Mouse (Mus musculus) midbrain, embryonic 11.5 days (tissue): ENCODE measurements around the gene Tbc1d14. TPM values are rescaled to one million over a fixed set of nuclear protein-coding genes. Genes with fewer than 3 reads are reported as not detected.

Experiments
- ATAC-seq: fragments of 200-750 bp; cut with Nextera tagmentation; 2 replicates; pipeline ENCODE4 v1.8.0; 2017; ENCODE audit warnings: moderate TSS enrichment, moderate library complexity; ENCODE audit not compliant: low FRiP score
- DNase-seq: peaks from one replicate; pipeline ENCODE4 v3.0.0; 2015; ENCODE audit warnings: low spot score; ENCODE audit errors: missing footprints
- H3K27ac ChIP-seq: fragments of 300-500 bp; sonication (generic); 2 replicates; pipeline ENCODE4 v1.5.1; 2014; ENCODE audit warnings: low read depth, low read length
- H3K27me3 ChIP-seq: fragments of 300-500 bp; sonication (generic); 2 replicates; pipeline ENCODE4 v1.6.1; 2014; ENCODE audit warnings: mild to moderate bottlenecking, low read length, moderate library complexity, mixed read lengths; ENCODE audit not compliant: control insufficient read depth, insufficient read depth
- H3K36me3 ChIP-seq: fragments of 300-500 bp; sonication (generic); 2 replicates; pipeline ENCODE4 v1.6.1; 2014; ENCODE audit warnings: mild to moderate bottlenecking, low read length, moderate library complexity, mixed read lengths; ENCODE audit not compliant: control insufficient read depth, insufficient read depth
- H3K4me1 ChIP-seq: fragments of 300-500 bp; sonication (generic); 2 replicates; pipeline ENCODE4 v1.6.1; 2014; ENCODE audit warnings: low read length; ENCODE audit not compliant: control insufficient read depth, insufficient read depth
- H3K4me2 ChIP-seq: fragments of 300-500 bp; sonication (generic); 2 replicates; pipeline ENCODE4 v1.6.1; 2014; ENCODE audit warnings: mild to moderate bottlenecking, moderate library complexity
- H3K4me3 ChIP-seq: fragments of 300-500 bp; sonication (generic); 2 replicates; pipeline ENCODE4 v1.5.1; 2014; ENCODE audit warnings: low read depth, low read length
- H3K9ac ChIP-seq: fragments of 300-500 bp; sonication (generic); 2 replicates; pipeline ENCODE4 v1.6.1; 2014; ENCODE audit warnings: low read length
- H3K9me3 ChIP-seq: fragments of 300-500 bp; sonication (generic); 2 replicates; pipeline ENCODE4 v1.6.1; 2016; ENCODE audit warnings: low read length; ENCODE audit not compliant: control insufficient read depth
- WGBS: fragments of 180-500 bp; shearing (Covaris S2); extraction: QIAGEN DNeasy Blood & Tissue Kit; methylation state at CpG from one replicate; pipeline ENCODE4 v1.1.7; 2014; 5-methylcytosine and 5-hydroxymethylcytosine counted together
- polyA plus RNA-seq: library from polyadenylated mRNA; unstranded; fragments of >200 nt; fragmentation: Nextera tagmentation; extraction: Ambion mirVana; gene quantifications from 2 replicates; pipeline ENCODE4 v1.2.1, GENCODE M21; 2014

Gene Tbc1d14
- polyA plus RNA-seq = 41.2 TPM in 2 replicates

DNA sequence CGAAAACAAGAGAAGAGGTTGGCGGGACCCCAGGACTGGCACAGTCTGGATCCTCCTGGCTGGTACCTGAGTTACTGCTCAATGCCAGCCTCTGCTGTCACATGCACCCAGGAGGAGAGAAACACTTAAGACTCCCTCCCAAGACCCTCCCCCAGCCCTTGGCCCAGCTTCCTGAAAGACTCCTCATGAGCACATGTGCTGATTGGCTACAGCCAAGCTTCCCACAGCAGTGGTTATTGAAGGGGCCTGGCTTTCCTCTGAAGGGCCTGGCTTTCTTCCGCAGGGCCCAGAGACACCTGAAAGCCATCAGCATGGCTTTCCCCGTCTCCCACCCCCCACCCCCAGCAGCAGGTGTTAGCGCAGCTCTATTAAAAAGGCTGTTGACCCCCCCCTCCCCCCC lies at the start of gene Tbc1d14:
Tbc1d14 (minus strand) TSS at position 101 of the 400 bp plus-strand sequence.
- no peak within 1 kb of the TSS for H3K4me2 ChIP-seq
- no peak within 1 kb of the TSS for H3K27ac ChIP-seq
- no peaks in the 10 kb centered on the region for H3K36me3 ChIP-seq
- H3K9me3 ChIP-seq = no peaks in the 10 kb centered on the region
- ATAC-seq (no peak), DNase-seq (peak; percentile 77)
- no peak within 1 kb of the TSS for H3K9ac ChIP-seq
- H3K4me1 ChIP-seq = no peaks in the 10 kb centered on the region
- H3K4me3 ChIP-seq = no peak within 1 kb of the TSS
- no peaks in the 10 kb centered on the region for H3K27me3 ChIP-seq
- 86% methylated on average over 5 of the region's 5 CpGs for WGBS

DNA sequence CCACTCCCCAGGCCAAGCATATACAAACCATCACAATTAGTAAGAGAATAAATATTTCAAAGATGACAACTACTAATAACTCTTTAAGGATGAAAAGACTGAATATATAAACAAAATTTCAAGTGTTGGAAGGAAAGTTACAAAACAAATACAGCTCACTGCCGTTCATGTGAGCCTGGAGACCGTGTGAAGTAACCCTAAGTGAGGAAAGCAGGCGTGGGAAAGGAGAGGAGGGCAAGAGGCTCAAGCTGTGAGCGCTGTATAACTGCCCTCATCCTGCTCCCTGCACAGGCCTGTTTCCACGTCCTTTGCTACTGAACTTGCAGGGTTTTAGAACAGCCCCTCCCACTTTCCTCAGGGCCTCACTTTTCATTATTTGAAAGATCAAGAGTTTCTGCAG lies 32.5 kb upstream of the Tbc1d14 start:
- DNase-seq = peak; percentile 59
- H3K9me3 ChIP-seq = no peaks in the 10 kb centered on the region
- no peak overlapping the region for H3K27ac ChIP-seq
- no peak for ATAC-seq
- no peak overlapping the region for H3K9ac ChIP-seq
- H3K4me1 ChIP-seq = no peaks in the 10 kb centered on the region
- H3K36me3 ChIP-seq = peaks cover 3% of the 10 kb centered on the region; the same call in 1 of the 2 replicates
- H3K4me3 ChIP-seq = no peak overlapping the region
- 87% methylated on average over 5 of the region's 5 CpGs for WGBS
- no peaks in the 10 kb centered on the region for H3K27me3 ChIP-seq
- no peak overlapping the region for H3K4me2 ChIP-seq

- peaks cover 3% of the 10 kb centered on the region; the same call in 1 of the 2 replicates for H3K36me3 ChIP-seq
- WGBS = 93% methylated on average over 5 of the region's 5 CpGs
- DNase-seq (peak; percentile 23), ATAC-seq (no peak)
- no peak overlapping the region for H3K4me2 ChIP-seq
- H3K4me1 ChIP-seq = no peaks in the 10 kb centered on the region
- no peak overlapping the region for H3K9ac ChIP-seq
- no peaks in the 10 kb centered on the region for H3K9me3 ChIP-seq
- no peak overlapping the region for H3K4me3 ChIP-seq
- no peak overlapping the region for H3K27ac ChIP-seq
- H3K27me3 ChIP-seq = no peaks in the 10 kb centered on the region
These were observed 30.6 kb upstream of the Tbc1d14 start for GRCm38 (mm10) chr5:36623670-36624069.

- Histone ChIP-seq H3K4me2 (no peak overlapping the region), H3K4me1 (no peaks in the 10 kb centered on the region), H3K9ac (no peak overlapping the region), H3K36me3 (peaks cover 10% of the 10 kb centered on the region; the same call in 1 of the 2 replicates), H3K9me3 (no peaks in the 10 kb centered on the region), H3K27ac (no peak overlapping the region), H3K27me3 (no peaks in the 10 kb centered on the region), H3K4me3 (no peak overlapping the region)
- DNase-seq (peak; percentile 14), ATAC-seq (no peak)
- WGBS = 93% methylated on average over 5 of the region's 5 CpGs
These were observed 28.0 kb upstream of the Tbc1d14 start for GRCm38 (mm10) chr5:36621058-36621449.

GRCm38 (mm10) chr5:36620409-36621057 lies 27.5 kb upstream of the Tbc1d14 start:
- ATAC-seq = no peak
- Histone ChIP-seq H3K27ac (no peak overlapping the region), H3K4me1 (no peaks in the 10 kb centered on the region), H3K4me2 (no peak overlapping the region), H3K36me3 (peaks cover 12% of the 10 kb centered on the region; the same call in 1 of the 2 replicates), H3K4me3 (no peak overlapping the region), H3K27me3 (no peaks in the 10 kb centered on the region), H3K9me3 (no peaks in the 10 kb centered on the region), H3K9ac (no peak overlapping the region)
- DNase-seq = peak; percentile 33
- 91% methylated on average over 8 of the region's 8 CpGs for WGBS

- DNase-seq (no peak), ATAC-seq (no peak)
- Histone ChIP-seq H3K4me2 (no peak overlapping the region), H3K9me3 (no peaks in the 10 kb centered on the region), H3K4me1 (no peaks in the 10 kb centered on the region), H3K27me3 (no peaks in the 10 kb centered on the region), H3K36me3 (peaks cover 21% of the 10 kb centered on the region), H3K4me3 (no peak overlapping the region), H3K9ac (no peak overlapping the region), H3K27ac (no peak overlapping the region)
- 92% methylated on average over 5 of the region's 5 CpGs for WGBS
These were observed 25.8 kb upstream of the Tbc1d14 start for GRCm38 (mm10) chr5:36618890-36619289.

DNA sequence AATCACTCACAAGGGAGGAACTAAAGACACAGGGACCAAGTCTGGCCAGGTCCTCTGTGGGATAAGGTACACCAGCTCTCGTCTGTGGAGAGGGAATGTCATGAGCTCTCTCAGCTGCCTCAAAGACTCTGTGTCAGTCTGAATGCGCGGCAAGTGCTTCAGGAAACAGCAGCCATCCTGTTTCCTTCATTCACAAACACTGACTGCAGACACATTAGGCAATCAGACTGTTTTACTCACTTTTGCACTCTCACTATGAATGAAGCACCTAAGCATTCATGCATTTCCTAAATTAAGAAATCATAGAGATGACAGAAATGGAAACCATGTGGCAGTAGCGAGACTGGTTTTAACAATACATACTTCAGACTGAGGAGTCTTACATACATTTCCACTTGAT lies 25.3 kb upstream of the Tbc1d14 start:
- Histone ChIP-seq H3K4me3 (no peak overlapping the region), H3K36me3 (peaks cover 21% of the 10 kb centered on the region), H3K27ac (no peak overlapping the region), H3K27me3 (no peaks in the 10 kb centered on the region), H3K4me1 (no peaks in the 10 kb centered on the region), H3K4me2 (no peak overlapping the region), H3K9me3 (no peaks in the 10 kb centered on the region), H3K9ac (no peak overlapping the region)
- ATAC-seq (no peak), DNase-seq (no peak)
- 82% methylated on average over 4 of the region's 4 CpGs for WGBS

DNA sequence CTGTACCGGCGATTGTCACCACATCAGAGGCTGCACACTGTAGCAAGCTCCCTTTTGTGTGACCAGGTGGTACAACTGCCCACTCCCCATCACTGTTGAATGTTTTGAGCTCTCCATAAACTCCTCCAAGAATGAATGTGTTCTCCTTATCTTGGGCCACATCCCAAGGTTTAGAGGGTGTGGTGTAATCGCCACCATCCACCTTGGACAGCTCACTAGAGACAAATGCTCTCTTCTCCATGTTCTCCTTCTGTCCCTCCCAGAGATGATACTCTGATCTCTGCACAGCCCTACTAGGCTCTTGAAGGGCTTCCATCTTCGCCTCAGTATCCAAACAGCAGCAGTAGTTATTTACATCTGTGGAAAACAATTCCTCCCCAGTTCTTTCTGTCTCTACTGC lies 21.0 kb upstream of the Tbc1d14 start:
- WGBS = 89% methylated on average over 4 of the region's 4 CpGs
- peaks cover 21% of the 10 kb centered on the region for H3K36me3 ChIP-seq
- DNase-seq = peak; percentile 31
- no peak overlapping the region for H3K27ac ChIP-seq
- no peak overlapping the region for H3K4me2 ChIP-seq
- ATAC-seq = no peak
- H3K9me3 ChIP-seq = no peaks in the 10 kb centered on the region
- no peak overlapping the region for H3K9ac ChIP-seq
- H3K4me3 ChIP-seq = no peak overlapping the region
- H3K27me3 ChIP-seq = no peaks in the 10 kb centered on the region
- H3K4me1 ChIP-seq = no peaks in the 10 kb centered on the region

DNA sequence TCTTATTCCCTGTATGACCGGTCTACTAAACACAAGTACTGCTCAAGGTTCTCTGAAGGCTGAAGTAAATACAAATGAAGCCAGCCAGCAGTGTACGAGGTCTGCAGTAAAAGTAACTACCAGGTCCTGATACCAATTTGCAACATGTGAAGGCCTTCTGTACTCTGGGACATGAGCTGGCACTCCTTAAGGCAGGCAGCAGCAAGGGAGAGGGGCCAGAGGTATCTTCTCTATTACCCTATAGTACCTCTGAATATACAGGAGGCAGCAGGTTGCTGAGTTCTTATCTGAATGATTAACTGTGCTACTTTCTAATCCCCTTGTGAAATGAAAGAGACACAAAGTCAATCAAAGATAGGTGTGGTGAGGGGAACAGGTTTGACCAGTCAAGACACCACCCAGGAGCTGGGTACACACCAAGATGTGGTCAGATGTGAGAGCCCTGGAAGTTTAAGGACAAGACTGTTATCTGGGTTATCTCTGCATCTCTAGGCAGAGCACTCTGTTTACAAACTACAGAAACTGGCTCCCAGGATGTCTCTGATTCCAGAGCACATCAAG lies 15.9 kb upstream of the Tbc1d14 start:
- Histone ChIP-seq H3K4me3 (no peak overlapping the region), H3K27me3 (no peaks in the 10 kb centered on the region), H3K4me1 (no peaks in the 10 kb centered on the region), H3K4me2 (no peak overlapping the region), H3K9me3 (no peaks in the 10 kb centered on the region), H3K36me3 (peaks cover 12% of the 10 kb centered on the region; the same call in 1 of the 2 replicates), H3K27ac (no peak overlapping the region), H3K9ac (no peak overlapping the region)
- WGBS = 93% methylated on average over 2 of the region's 2 CpGs
- DNase-seq (peak; percentile 53), ATAC-seq (no peak)
